Mouse (Mus musculus): ENCODE measurements around the gene Adcyap1r1. TPM values are rescaled to one million over a fixed set of nuclear protein-coding genes. Genes with fewer than 3 reads are reported as not detected.

The Adcyap1r1 gene
- 10 to 100 TPM; 43.9 to 62.8 (median 50.4) TPM for total RNA-seq (2022)

DNA sequence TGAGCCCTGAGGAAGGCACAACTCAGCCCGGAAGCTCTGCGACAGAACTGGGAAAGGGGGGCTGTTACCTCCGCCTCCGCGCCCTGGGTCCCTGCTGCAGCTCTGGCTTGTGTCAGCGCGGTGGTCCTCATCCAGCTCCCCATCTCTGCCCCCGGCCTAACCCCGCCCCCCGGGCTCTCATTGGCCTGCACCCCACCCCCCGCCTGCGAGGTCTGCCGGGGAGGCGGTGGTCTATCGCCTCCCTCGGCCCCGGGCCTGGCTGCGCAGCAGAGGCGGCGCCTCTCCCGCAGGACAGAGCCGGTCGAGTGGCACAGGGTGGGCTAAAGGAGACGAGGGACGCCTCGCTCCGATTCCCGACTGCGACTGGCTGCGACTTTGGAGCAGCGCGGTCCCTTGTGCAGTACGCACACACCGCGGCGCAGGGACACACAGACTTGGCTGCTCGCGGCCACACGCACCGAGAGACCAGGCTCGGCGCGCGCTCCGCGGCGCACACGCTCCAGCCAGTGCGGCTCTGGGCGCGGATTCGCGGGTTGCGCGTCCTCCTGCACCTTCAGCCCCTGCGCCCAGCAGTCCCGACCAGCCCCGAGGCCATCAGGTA is at the start of gene Adcyap1r1:
Adcyap1r1 (plus strand) TSS at position 208 of the 601 bp plus-strand sequence.
- no peak for DNase-seq

DNA sequence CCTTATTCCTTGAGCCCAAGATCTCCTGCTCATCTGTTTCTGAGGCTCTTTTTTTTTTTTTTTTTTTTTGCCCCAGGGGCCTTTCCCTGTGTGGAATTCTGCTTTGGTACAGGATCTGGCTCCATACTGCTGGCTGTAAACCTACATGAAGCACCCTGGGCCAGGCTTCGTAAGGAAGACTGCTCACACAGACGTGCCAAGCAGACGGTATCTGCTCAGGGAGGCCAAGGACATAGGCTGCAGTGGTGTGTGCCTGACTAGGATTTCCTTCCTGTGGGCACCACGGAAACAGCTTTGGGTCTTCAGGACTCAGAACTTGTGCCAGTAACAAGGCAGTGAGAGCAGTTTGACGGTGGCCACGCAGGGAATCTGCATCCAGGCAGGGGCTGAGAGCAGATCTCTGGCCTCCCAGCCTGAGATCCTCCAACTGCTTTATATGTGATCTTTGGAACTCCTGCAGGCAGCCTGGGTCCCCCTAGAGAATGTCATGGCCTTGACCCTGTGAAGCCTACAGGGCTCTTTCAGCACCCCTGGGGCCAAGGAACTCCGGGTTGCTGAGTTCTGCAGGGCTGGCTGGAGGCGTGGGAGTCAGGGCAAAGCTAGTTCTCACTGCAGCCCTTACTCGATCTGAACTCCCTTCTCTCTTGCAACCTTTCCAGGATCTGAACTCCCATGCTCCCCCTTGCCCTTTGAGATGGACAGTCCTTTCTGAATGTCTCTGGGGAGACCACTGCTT is 49.6 kb upstream of the Adcyap1r1 start:
- DNase-seq = no peak

DNA sequence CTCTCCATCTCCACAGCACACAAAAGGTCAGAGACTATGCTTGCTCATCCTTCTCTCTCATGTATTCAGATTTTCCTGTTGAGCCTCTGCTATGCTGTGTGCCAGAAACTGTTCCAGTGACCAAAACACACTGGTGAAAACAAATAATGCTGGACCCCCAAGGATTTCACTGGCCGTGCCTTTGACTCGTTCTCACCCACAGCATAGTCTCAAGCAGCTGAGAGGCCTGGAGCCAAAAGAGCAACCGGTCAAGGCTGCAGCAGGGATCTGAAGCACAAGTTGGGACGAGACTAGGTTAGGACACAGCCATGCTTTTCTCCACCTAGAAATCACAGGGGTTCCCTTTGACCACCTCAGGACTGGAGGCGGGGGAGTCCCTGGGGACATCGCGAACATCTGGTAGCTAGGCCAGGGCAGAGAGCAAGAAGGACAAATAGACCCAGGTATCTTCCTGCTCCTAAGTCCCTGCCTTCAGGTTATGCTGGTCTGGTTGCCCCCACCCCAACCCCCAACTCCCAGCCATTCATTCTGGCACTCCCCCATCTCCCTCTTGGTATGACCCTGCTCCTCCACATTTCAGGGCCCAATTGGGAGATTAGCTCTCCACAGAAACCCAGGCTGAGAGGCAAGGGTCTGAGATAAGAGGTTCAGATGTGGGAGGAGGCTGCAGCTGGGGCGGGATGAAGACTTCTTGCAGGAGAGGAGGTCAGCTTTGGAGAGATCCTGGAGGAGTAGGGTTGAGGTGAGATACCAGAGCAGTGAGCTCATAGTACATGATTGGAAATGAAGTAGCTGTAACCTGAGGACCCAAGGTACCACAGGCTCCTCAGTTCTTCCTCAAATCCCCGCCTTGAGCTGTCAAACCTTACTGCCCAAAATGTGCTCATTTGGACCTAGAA is 48.1 kb upstream of the Adcyap1r1 start:
- DNase-seq = no peak

DNA sequence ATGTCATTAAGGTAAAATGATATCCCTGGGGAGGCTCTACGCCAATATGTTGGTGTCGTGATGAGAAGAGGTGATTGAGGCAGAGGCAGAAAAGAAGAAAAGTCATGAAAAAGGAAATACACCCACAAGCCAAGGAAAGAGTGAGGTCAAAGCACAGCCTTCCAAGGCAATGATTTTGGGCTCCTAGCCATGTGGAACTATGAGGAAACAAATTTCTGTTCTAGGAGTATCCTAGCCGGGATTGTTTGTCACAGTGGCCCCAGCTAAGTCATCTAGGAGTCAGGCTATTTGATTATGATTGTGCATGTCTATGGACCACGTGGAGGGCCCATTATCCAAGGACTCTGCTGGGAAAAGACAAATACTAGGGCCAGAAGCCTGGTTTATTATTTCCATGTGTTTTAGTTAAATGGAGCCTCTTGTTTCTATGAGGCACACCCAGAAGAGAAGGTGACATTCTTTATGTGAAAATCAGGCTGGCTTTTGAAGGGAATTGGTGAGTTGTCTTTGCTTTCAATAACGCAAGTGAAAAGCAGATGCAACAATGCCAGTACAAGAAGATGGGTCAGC is 47.3 kb upstream of the Adcyap1r1 start:
- DNase-seq = no peak

DNA sequence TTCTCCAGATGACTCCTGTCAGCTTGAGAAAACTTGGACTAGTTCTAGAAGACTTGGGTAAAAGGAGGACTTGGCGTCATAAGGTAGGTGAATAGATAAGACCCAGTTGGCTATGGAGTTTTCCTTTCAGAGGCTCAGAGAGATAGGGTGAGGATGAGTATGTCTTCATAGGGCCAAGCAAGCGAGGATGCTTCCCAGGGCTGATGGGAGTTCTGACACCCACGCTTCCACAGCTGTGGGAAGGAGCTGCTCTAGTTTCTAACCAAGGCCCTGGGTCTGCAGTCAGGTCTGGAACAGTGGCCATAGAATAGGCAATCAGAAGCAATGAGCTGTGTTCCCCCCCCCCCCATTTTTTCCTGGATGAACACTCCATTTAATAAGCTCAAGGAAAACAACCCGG is 44.4 kb upstream of the Adcyap1r1 start:
- no peak for DNase-seq

DNA sequence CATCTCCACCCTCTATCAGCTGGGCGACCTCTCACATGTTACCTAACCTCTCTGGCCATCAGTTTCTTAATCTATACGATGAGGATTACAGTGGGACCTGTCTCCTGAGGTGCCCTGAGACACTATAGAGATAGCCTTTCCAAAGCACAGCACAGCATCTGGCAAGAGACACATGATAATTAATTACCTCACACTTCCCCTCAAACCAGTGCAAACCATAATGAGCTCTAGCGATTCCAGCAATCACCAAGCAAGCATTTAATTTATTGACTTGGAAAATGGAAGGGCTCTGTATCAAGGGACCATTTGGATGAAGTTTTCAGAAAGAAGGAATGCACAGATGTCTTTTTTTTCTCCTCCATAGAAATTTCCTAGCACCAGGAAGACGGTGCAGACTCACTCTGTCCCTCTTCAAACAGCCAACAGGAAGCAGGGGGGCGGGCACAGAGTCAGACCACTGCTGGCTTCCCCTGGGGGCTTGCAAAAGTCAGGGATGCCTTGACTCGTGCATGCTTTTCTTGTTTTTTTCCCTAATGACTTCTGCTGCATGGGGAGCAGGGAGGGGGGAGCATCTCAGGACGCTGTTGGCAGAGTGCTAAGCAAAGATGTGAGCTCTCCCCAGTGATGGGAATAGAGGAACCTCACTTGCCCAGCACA is 41.5 kb upstream of the Adcyap1r1 start:
- DNase-seq = no peak

DNA sequence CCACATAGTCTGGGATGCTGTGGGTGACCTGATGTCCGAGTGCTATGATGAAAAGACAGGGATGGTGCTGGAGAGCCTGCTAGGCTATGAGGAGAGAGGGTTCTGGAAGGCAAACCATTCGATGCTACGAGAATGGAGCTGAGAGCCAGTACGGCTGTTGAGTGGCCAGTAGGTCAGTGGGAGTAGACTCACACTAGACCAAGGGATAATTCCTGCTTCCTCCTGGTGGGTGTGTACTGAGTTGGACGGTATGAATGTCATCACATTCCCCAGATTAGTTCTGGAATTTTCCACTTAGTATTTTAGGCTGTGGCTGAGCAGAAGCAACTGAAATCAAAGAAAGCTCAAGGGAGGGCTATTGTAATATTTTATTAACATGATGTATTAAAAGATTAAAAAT is 40.8 kb upstream of the Adcyap1r1 start:
- DNase-seq = no peak

DNA sequence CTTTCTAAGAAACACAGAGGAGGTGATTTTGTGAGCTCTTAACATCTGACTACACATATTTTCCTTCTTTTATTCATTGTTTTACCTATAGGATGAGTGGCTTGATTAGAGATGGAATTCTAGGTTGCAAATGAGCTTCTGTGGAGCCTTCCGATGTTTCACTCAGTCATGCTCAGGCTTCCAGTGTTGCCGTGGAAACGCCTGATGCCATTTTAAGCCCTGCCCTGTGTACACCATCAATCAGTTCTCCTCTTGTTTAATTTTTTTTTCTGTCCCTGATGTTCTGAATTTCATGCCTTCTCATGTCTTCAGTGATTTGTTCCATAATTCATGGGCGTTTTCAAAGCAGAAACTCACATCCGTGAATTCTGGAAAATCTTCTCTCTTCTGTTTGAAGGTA is 35.6 kb upstream of the Adcyap1r1 start:
- DNase-seq = no peak

DNA sequence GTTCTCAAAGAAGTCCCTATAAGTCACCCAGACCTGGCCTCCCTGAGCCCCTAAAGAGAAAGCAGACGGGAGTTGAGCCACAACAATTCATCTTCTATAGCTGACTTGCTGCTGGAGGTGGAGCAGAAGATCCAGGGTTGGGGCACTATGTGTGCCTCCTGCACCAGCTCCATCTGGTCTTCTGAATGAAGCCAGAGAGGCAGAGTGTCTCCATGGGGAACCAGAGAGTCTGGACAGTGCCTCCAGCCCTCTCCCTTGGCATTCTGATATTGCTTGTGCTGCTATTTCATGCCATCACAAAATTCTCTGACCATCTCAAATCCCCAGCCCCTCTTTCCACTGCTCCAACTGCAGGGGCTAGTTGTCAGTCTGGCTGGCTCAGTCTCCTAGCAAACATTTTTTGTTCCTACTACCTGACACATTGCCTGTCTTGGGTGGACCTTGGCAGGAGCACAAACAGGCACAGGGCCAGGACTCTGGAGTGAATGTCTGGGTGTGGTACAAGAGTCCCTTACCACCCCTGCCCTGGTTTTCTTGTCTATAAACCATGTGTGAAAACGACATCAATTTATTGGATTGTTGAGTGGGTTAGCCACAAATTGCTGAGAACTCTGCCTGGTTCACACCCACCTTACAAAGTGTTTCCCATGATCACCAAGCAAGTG is 32.9 kb upstream of the Adcyap1r1 start:
- DNase-seq = no peak

DNA sequence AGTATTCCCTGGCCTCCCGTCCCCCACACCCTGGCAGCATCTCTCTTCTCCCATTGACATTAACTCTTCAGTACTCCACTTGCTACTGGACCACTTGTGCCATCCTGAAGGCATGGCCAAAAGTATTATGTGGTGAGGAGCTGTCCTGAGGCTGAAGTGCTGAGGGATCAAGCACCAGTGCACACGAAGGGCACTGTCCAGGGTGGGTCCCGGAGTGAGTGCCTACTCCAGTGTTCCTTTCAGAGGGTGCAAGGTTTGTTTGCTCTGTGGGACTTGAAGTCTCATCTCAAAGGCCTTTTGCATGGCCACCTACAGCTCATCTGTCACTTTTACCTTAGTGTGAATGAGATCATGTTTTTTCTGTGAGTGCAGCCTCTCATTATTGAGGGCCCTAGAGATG is 31.4 kb upstream of the Adcyap1r1 start:
- no peak for DNase-seq

DNA sequence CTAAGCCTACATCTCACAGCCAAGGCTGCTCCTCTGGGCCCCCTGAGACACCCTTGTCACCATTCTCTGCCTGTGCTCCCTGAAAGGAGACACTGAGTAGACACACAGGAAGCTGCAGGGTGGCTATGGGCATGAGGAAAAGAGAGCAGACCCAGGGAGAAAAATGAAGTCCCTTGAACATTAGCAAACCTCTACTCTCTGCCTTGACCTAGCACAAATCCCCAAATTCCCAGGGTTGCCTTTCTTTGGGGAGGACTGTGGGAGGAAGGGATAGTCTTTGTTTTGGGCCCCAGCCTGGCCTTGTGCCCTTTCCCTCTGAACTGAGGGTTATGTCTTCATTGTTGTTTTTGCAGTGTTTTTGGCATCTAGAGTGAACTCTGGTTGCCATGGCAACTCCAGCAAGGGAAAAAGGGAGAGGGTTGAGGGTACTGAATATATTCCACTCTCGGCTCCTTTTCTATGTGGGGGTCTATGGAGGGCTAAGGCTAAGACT is 30.9 kb upstream of the Adcyap1r1 start:
- no peak for DNase-seq

DNA sequence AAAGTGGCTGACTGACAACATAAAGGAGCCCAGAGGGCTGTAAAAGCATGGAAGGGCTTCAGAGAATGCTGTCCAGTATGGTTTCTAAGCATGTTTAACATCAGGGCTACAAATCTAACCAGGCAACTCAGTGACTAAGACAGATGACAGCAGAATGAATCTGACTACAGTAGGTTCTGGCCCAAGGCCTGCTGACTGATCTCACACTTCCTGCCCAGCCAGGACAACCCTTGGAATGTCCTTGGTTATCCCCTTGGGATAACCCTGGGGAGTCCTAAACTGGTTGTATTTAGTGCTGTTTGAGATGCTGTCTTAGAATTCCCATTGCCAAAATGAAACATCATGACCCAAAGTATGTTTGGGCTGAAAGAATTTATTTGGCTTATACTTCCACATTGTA is 19.7 kb upstream of the Adcyap1r1 start:
- no peak for DNase-seq

DNA sequence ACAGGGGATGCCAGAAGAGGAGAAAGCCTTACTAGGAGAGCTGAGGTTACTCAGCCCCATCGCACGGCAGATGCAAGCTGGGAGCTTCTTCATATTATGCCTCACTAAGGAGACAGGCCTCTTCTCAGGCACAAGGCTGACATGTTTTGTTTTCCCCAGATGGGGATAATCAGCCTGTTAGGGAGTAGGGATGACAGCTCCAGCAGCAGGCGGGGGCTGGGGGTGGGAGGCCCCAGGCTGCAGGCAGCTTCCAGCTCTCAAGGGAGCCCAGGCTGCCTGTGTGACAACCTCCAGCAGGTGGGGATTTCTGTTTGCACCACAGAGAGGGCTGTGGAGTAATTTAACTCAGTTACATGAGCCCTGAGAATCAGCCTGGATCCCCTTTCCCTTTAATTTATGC is 17.4 kb upstream of the Adcyap1r1 start:
- no peak for DNase-seq

DNA sequence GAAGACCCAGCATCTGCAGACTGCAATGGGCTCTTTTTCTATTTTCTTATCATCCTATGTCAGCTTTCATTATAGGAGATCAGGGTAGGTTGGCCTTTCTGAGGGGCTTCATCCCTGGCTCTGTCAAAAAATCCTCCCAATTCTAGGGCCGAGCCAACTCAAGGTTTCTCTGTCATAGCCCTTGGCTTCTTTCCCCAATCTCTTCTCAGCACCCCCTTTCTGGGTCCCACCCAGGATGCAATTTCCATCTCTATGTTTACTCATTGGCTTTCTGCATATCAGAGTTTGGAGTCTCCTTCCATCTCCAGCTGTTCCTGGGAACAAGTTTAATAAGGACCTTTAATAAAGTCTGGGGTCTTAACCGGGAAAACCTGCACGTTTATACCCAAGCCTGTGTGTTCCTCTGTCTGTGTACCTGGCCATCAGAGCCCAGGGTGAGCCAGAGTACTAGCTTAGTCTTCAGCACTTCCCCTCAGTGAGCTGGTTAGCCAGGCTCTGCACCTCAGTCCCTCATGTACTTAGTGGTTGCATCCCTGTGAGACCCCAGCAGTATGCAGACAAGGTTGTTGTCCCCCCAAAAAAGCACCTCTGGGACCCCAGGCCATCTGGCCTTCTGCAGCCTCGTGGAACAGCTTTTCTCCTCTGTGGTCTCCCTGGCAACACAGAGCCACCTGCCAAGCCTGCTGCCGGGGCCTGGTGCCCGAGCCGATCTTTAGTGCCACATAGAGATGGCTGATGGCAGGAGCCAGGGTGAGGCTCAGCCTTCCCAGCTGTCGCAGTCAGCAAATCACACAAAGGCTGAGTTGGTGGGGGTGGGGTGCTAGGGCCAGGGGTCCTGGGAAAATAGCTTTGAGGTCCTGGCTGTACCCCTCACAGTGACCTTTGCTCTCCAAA is 16.3 kb upstream of the Adcyap1r1 start:
- no peak for DNase-seq

DNA sequence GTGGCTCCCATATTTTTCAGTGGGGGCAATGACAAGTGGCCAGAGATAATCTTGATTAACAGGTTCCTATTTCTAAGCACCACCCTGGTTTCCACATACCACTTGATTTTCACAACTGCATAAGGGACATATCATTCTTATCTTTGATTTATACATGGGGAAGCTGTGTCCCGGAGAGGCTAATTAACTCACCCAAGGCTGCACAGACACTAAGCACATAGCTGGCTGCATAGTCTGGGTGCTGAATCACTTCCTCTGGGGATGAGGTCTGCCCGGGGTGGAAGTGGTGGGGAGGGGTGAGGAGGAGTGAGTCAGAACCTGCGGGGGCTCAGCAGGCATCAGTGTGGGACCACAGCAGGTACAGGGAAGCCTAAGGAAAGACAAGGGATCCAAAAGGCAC is 13.9 kb upstream of the Adcyap1r1 start:
- no peak for DNase-seq

DNA sequence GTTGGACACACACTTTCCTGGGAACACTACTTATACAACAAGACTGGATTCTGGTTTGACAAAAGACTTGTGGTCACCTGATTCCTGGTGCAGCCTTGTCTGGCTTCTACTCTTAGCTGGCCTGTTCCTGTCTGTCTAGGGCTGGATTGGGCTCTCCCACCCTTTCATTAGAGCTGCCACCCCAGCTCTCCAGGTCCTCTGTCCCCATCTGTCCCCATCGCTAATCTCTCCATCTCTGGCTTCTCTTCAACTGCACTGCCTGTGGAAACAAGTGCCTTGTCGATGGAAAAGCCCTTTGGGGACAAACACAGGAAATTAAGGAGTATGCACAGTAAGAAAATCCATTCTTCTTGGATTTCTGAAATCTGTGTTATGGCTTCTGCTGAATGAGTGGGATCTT is 12.9 kb upstream of the Adcyap1r1 start:
- DNase-seq = no peak

DNA sequence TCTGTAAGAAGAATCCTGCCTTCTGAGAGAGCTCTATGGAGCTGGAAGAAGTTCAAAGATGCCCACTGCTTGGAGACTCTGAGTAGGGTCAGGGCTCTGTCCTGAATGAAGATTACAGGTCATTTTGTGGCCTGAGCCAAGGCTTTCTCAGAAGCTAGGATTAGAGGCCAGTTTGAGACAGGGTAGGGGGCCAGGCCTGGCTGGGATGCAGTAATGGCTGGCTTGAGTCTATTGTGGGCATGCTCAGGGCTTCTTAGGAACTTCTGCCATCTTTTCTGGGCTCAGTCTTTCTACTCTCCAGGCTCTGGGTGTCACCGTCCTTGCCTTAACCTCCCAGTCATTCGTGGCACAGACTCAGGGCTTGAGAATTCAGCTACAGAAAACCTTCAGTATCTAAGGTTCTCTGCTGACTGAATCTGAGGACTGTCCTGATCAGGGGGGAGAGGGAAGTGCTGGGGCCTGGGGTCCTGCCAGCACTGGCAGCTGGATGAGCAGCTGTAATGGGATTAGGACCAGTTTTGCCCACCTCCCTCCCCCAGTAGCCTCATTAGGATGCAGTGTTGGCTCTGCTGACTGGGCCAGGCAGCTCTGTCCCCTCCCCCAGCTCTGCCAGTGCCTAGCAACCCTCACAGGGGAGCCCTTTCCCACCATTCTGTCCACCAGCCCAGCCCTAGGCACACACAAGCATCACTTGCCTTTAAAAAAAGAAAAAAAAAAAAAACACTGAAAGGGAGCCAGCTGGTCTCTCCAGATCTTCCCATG is 7.7 kb upstream of the Adcyap1r1 start:
- no peak for DNase-seq

DNA sequence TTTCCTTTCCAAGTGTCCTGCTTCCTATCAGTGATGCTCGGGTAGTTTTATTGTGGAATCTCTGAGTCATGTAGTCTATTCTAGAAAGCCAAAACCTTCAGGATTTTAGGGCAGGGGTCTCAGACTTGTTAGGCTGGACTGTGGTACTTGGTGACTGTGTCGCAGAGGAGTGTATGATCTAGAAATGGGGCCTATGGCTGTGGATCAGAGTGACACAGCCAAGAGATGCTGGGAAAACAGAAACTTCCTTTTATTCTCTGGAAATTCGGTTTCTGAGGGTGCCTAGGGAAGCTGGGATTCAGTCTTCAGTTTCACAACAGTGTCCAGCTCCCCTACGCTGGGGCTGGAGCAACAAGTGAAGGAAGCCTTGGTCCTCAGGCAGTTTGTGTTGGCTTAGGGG is 7.1 kb upstream of the Adcyap1r1 start:
- no peak for DNase-seq

DNA sequence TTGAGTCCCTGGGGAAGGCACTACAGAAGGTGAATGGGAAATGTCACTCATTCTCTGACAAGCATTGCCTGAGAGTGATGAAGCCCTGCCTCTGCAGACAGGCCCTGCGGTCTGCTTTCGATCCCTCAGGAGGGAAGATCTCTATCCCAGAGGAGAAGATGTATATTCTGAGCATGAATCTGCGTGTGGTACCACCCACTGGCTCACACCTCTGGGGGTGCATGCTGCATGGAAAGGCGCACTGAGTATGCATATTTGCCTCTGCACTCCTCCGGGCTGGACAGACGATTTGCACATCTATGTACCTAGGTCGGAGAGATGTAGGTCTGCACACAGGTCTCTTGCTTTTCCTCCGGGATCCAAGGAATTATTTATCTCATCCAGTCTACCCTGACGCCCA is 3.6 kb upstream of the Adcyap1r1 start:
- no peak for DNase-seq

All from adrenal gland, adult 8-10 months (tissue).